Mouse (Mus musculus) heart, adult 2 months (tissue): ENCODE results near the gene Spata46.
A peak's percentile ranks its signal among the peaks of the same experiment; 100 is the strongest.

Source experiments
- CTCF ChIP-seq: fragments of 200-600 bp; IDR thresholded peaks from 2 replicates; pipeline ENCODE4 v1.8.1; 2022; ENCODE audit warnings: antibody characterized with exemption, mild to moderate bottlenecking, moderate library complexity
- EP300 ChIP-seq: fragments of 200-500 bp; IDR thresholded peaks from 2 replicates; pipeline ENCODE4 v1.6.1; 2011; ENCODE audit warnings: low read depth, low read length, control low read depth; ENCODE audit not compliant: insufficient read depth
- POLR2A ChIP-seq: fragments of 200-500 bp; IDR thresholded peaks from 2 replicates; pipeline ENCODE4 v1.6.1; 2011; ENCODE audit warnings: mild to moderate bottlenecking, low read depth, low read length, control low read depth; ENCODE audit not compliant: insufficient read depth

DNA sequence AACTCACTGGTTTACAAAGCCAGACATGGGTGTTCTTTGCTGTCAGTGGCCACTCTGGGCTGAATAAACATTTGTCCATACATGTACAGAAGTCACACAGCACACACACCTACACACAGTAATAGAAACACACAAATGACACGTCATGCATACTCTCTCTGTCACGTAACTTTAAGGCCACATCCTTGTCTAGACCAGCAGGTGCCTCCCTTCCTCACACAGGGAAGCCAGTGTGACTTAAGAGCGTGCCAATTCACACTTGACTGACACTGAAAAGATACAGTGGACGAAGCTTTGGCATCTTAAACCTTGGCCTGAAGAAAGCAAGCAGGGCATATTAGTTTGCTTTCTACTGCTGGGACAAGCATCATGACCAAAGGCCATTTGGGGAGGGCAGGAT, 24.2 kb downstream of the Spata46 start:
- TF ChIP-seq EP300 (no peak), CTCF (peak; percentile 15), POLR2A (no peak)
